Mouse (Mus musculus) cerebral cortex, adult 2 months (tissue): Measurements from ENCODE around the gene Gm3233.

ENCODE experiments used
- WGBS: fragments of 180-500 bp; shearing (Covaris S2); methylation state at CpG from one replicate; pipeline ENCODE4 v1.1.7; 2018; 5-methylcytosine and 5-hydroxymethylcytosine counted together

Gene Gm3233

GRCm38 (mm10) chr10:77759582-77759981, at the start of gene Gm3233:
Gene Gm3233 (minus strand): TSS chr10:77759682.
- no CpG with 5 or more reads among the region's 1 CpGs for WGBS

GRCm38 (mm10) chr10:77804095-77804494, 44.6 kb upstream of the Gm3233 start:
- WGBS, result 81% methylated on average over 3 of the region's 3 CpGs

DNA sequence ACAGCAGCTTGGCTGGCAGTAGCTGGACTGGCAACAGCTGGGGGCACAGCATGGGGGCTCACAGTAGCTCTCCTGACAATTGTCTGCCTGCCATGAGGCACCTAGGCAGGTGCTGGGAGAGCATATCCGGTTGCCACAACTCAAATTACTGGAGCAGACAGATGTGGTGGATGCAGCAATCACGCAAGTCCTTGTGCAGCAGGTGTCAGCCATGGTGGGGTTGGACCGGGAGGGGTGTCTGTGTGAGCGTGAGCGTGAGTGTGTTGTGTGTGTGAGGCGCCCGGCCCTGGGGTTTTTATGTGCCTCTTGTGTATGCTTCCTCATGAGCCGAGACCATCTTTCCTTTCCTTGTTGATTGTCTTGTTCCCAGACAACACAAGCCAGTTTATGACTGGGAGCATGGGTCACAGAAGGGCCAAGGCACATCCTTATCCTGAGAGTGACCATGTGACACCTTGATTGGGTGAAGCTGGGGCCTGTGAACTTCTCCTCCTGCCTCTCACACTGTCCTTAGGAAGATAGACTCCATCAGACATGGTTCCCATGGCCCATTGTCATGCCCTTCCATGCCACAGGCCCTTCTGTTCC, 39.5 kb upstream of the Gm3233 start, which contains the start of gene Gm19668:
Gm19668 (minus strand) TSS at position 213 of the 588 bp plus-strand sequence.
- 75% methylated on average over 8 of the region's 8 CpGs for WGBS

GRCm38 (mm10) chr10:77798164-77798920, 38.9 kb upstream of the Gm3233 start:
- 70% methylated on average over 3 of the region's 3 CpGs for WGBS

DNA sequence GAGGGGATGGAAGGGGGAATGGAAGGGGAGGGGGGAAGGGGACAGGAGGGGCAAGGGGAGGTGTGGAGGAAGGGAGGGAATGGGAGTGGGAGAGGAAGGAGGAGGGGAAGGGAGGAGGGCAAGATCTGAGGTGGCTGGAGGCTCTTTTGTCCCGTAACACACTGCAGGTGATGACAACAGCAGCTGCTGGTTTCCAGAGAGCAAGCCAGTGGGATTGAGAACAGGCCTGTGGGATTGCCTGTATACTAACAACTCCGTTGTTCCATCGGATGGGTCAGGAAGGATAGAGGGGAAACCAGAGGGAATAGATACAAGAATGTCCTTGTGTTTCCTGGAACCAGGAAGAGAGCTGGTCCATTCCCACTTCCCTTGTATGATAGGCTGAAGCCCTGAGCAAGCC, 38.2 kb upstream of the Gm3233 start:
- WGBS, result 63% methylated on average over 3 of the region's 3 CpGs

GRCm38 (mm10) chr10:77794976-77795375, 35.5 kb upstream of the Gm3233 start, which contains the start of gene Gm9639:
Gene Gm9639 (minus strand): TSS chr10:77795076.
- WGBS, result 43% methylated on average over 2 of the region's 2 CpGs

- WGBS, result 67% methylated on average over 2 of the region's 2 CpGs
Observed at GRCm38 (mm10) chr10:77788621-77789020, 29.1 kb upstream of the Gm3233 start.

- 18% methylated on average over 1 of the region's 1 CpGs for whole genome bisulfite sequencing
Observed at GRCm38 (mm10) chr10:77787876-77788275, 28.4 kb upstream of the Gm3233 start, which contains the start of gene Gm7137. Gene Gm7137 (minus strand): TSS chr10:77788200.

DNA sequence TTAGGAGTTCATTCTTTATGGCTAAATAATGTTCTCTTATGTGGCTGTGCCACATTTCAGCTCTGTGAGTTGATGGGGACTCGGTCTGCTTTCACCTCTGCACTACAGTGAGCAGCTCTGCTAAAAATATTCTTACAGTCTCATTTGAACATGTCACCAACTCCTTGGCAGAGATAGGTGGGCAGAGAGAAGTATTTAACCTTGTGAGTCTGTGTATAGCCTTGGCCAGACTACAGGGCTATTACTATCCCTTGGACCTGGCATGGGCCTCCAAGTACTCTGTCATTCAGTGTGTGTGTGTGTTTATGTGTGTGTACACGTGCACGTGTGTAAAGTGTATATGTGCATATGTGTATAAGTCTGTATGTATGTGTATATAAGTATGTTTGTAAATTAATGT, 23.9 kb upstream of the Gm3233 start:
- WGBS, result 78% methylated on average over 3 of the region's 3 CpGs

DNA sequence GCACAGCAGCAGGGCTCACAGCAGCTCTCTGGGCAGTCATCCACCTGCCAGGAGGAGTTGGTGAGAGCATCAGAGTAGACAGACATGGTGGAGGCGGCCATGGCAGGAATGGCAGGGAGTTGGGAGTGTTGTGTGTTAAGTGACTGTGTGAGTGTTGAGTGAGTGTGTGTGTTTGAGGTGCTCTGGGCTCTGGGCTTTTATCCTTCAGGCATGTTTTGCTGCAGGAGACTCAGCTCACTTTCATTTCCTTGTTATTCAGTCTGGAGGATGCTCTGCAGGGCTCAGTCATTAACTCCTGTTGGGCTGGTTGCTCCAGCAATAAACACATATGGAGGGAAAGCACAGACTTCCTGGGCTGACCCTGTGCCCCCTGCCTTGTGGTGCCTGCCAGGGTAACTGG, 23.0 kb upstream of the Gm3233 start, which contains the start of gene Gm3250:
Gm3250 (minus strand) TSS at position 101 of the 400 bp plus-strand sequence.
- WGBS, result 58% methylated on average over 1 of the region's 1 CpGs

- 46% methylated on average over 1 of the region's 1 CpGs for WGBS
Observed at GRCm38 (mm10) chr10:77776844-77777243, 17.4 kb upstream of the Gm3233 start, which contains the start of gene Gm7138. Gene Gm7138 (minus strand): TSS chr10:77776944.

GRCm38 (mm10) chr10:77772142-77772541, 12.7 kb upstream of the Gm3233 start:
- WGBS, result 80% methylated on average over 3 of the region's 3 CpGs

DNA sequence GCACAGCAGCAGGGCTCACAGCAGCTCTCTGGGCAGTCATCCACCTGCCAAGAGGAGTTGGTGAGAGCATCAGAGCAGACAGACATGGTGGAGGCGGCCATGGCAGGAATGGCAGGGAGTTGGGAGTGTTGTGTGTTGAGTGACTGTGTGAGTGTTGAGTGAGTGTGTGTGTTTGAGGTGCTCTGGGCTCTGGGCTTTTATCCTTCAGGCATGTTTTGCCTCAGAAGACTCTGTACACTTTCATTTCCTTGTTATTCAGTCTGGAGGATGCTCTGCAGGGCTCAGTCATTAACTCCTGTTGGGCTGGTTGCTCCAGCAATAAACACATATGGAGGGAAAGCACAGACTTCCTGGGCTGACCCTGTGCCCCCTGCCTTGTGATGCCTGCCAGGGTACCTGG, 11.7 kb upstream of the Gm3233 start, which contains the start of gene Gm3238:
Gm3238 (minus strand) TSS at position 101 of the 400 bp plus-strand sequence.
- 62% methylated on average over 1 of the region's 1 CpGs for WGBS

- WGBS, result 87% methylated on average over 1 of the region's 1 CpGs
Observed at GRCm38 (mm10) chr10:77769727-77770126, 10.2 kb upstream of the Gm3233 start.

DNA sequence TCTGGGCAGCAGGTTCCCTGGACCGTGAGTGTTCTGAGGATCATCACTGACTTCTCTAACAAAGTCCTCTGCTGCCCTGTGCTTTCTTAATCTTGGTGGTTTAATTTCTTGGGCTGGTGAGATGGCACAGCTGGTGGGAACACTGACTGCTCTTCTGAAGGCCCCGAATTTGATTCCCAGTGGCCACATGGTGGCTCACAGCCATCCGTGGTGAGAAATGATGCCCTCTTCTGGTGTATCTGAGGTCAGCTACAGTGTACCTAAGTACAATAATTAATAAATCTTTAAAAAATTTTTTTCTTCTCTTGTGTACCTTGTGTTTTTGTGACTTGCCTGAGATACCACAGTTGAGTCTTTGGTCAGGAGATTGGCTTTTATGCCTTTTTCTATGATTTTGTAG, 7.2 kb downstream of the Gm3233 start:
- 63% methylated on average over 3 of the region's 3 CpGs for whole genome bisulfite sequencing

GRCm38 (mm10) chr10:77751254-77751653, 8.2 kb downstream of the Gm3233 start, which contains the start of gene Gm9736:
Gene Gm9736 (minus strand): TSS chr10:77751354.
- 7% methylated on average over 1 of the region's 1 CpGs for WGBS

- WGBS, result 48% methylated on average over 1 of the region's 1 CpGs
Observed at GRCm38 (mm10) chr10:77750686-77751085, 8.8 kb downstream of the Gm3233 start.

DNA sequence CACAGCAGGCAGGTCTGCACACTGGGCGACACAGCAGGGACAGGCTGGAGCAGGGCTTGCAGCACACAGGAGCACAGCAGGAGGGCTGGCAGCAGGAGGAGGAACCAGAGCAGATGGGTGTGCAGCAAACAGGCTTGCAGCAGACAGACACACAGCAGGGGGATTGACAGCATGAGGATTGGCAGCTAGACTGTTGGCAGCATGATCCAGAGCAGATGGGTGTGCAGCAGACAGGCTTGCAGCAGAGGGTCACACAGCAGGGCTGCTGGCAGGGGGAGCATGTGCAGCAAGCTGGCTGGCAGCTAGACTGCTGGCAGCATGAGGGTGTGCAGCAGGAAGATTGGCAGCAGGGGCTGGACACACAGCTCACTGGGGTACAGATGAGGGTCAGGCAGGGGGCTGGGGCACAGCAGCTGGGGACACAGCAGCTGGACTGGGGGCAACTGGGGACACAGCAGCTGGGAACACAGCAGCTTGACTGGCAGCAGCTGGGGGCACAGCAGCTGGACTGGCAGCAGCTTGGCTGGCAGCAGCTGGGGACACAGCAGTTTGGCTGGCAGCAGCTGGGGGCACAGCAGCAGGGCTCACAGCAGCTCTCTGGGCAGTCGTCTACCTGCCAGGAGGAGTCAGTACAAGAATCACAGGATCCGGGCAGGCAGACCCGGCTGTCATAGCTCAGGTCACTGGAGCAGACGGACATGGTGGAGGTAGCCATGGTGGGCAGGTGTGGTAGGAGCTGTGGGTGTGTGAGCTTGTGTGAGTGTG, 17.4 kb downstream of the Gm3233 start, which contains the start of gene Gm18596:
Gm18596 (minus strand) TSS at position 715 of the 765 bp plus-strand sequence.
- WGBS, result 63% methylated on average over 5 of the region's 5 CpGs

DNA sequence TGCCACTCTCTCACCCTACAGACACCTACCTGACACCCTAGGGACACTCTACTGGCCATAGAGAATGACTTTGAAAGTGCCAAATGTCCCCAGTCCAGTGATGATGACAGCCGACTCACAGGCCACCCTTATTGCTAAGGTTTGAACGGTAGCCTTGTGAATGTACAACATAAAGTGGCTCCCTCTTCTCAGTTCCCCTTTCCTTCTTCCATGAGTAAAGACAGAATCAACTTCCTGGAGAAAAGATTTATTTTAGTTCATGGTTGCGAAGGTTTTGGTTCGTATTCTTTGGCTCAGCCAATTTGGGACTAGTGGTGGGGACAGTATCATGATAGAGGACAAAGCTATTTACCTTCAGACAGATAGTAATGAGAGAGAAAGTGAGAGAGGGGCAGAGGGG, 20.6 kb downstream of the Gm3233 start:
- WGBS, result 89% methylated on average over 4 of the region's 4 CpGs

GRCm38 (mm10) chr10:77735928-77736327, 23.6 kb downstream of the Gm3233 start:
- WGBS, result 94% methylated on average over 1 of the region's 1 CpGs

- 52% methylated on average over 4 of the region's 4 CpGs for WGBS
Observed at GRCm38 (mm10) chr10:77729241-77729640, 30.2 kb downstream of the Gm3233 start.

DNA sequence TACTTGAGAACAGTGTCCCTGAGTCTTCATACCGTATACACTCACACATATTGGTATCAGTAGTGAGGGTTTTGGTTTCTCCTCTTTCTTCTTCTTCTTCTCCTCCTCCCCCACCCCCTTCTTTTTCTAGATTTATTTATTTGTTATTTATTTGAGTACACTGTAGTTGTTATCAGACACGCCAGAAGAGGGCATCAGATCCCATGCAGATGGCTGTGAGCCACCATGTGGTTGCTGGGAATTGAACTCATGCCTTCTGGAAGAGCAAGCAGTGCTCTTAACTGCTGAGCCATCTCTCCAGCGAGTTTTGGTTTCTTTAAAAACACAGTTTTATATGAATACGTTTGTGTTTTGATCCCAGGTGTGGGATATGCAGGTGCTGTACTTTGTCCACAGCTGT, 31.2 kb downstream of the Gm3233 start:
- 78% methylated on average over 4 of the region's 4 CpGs for WGBS
